Mouse (Mus musculus) erythroblast, embryonic 14.5 days (primary cell): ENCODE results near the gene Trappc13. TPM values are rescaled to one million over a fixed set of nuclear protein-coding genes. Genes with fewer than 3 reads are reported as not detected.

Source experiments
- H3K27me3 ChIP-seq: 2 replicates; pipeline ENCODE4 v1.6.1; 2012; ENCODE audit warnings: inconsistent platforms; ENCODE audit not compliant: control insufficient read depth
- H3K36me3 ChIP-seq: 2 replicates; pipeline ENCODE4 v1.6.1; 2012; ENCODE audit warnings: mild to moderate bottlenecking, inconsistent platforms; ENCODE audit not compliant: control insufficient read depth
- H3K4me1 ChIP-seq: 2 replicates; pipeline ENCODE4 v1.6.1; 2012; ENCODE audit warnings: inconsistent platforms; ENCODE audit not compliant: control insufficient read depth
- H3K4me3 ChIP-seq: replicated peaks from 2 replicates; pipeline ENCODE3; 2012; ENCODE audit warnings: moderate library complexity, mild to moderate bottlenecking, inconsistent platforms
- H3K9me3 ChIP-seq: 2 replicates; pipeline ENCODE4 v1.6.1; 2012; ENCODE audit warnings: low read length, inconsistent platforms, mixed read lengths; ENCODE audit not compliant: control insufficient read depth
- GATA1 ChIP-seq: IDR thresholded peaks from 2 replicates; pipeline ENCODE4 v1.6.1; 2012; ENCODE audit warnings: low read length, inconsistent platforms, mixed read lengths
- TAL1 ChIP-seq: IDR thresholded peaks from 3 replicates; pipeline ENCODE4 v1.6.1; 2012; ENCODE audit warnings: low read length, inconsistent platforms, mixed read lengths
- polyA plus RNA-seq: library from polyadenylated mRNA; stranded (reverse); fragments of >175 nt; gene quantifications from 2 replicates; pipeline ENCODE4 v1.2.3, GENCODE M21; 2012

Trappc13 gene
- polyA plus RNA-seq, 1 experiment: 0.06 TPM

- peaks cover 23% of the 10 kb centered on the region for H3K4me1 ChIP-seq
- H3K36me3 ChIP-seq: peaks cover 54% of the 10 kb centered on the region
- H3K4me3 ChIP-seq: no peak overlapping the region
- H3K27me3 ChIP-seq: no peaks in the 10 kb centered on the region
- H3K9me3 ChIP-seq: no peaks in the 10 kb centered on the region
- no peak for TF ChIP-seq GATA1
- TF ChIP-seq TAL1: no peak
These were observed 6.6 kb downstream of the Trappc13 start for GRCm38 (mm10) chr13:104171711-104172110.

GRCm38 (mm10) chr13:104155686-104156085 lies 22.6 kb downstream of the Trappc13 start:
- no peak for TF ChIP-seq GATA1
- TF ChIP-seq TAL1: no peak
- Histone ChIP-seq H3K9me3 (no peaks in the 10 kb centered on the region), H3K27me3 (no peaks in the 10 kb centered on the region), H3K4me1 (no peaks in the 10 kb centered on the region), H3K4me3 (no peak overlapping the region), H3K36me3 (peaks cover 63% of the 10 kb centered on the region)

- Histone ChIP-seq H3K9me3 (no peaks in the 10 kb centered on the region), H3K36me3 (peaks cover 61% of the 10 kb centered on the region), H3K4me1 (no peaks in the 10 kb centered on the region), H3K27me3 (no peaks in the 10 kb centered on the region), H3K4me3 (no peak overlapping the region)
- no peak for TF ChIP-seq TAL1
- TF ChIP-seq GATA1: no peak
These were observed 23.2 kb downstream of the Trappc13 start for GRCm38 (mm10) chr13:104155106-104155505.

- H3K36me3 ChIP-seq: peaks cover 56% of the 10 kb centered on the region
These were observed 24.1 kb downstream of the Trappc13 start for GRCm38 (mm10) chr13:104154180-104154579.

GRCm38 (mm10) chr13:104145646-104146045 lies 32.6 kb downstream of the Trappc13 start:
- Histone ChIP-seq H3K9me3 (no peaks in the 10 kb centered on the region), H3K36me3 (peaks cover 82% of the 10 kb centered on the region), H3K4me3 (no peak overlapping the region), H3K27me3 (no peaks in the 10 kb centered on the region), H3K4me1 (no peaks in the 10 kb centered on the region; the same call in 1 of the 2 replicates)
- no peak for TF ChIP-seq TAL1
- TF ChIP-seq GATA1: no peak

More at GRCm38 (mm10) chr13:104154180-104154579, 24.1 kb downstream of the Trappc13 start:
- TF ChIP-seq TAL1 (no peak), GATA1 (no peak)
- H3K4me3 ChIP-seq: no peak overlapping the region
- H3K9me3 ChIP-seq: no peaks in the 10 kb centered on the region
- no peaks in the 10 kb centered on the region for H3K27me3 ChIP-seq
- no peaks in the 10 kb centered on the region for H3K4me1 ChIP-seq

- TF ChIP-seq GATA1: no peak
- TF ChIP-seq TAL1: no peak
- H3K36me3 ChIP-seq: peaks cover 86% of the 10 kb centered on the region
These were observed 33.4 kb downstream of the Trappc13 start for GRCm38 (mm10) chr13:104144871-104145270.

GRCm38 (mm10) chr13:104139369-104140209 lies 38.7 kb downstream of the Trappc13 start:
- TF ChIP-seq GATA1: no peak
- TF ChIP-seq TAL1: no peak

More at GRCm38 (mm10) chr13:104144871-104145270, 33.4 kb downstream of the Trappc13 start:
- Histone ChIP-seq H3K4me3 (no peak overlapping the region), H3K27me3 (no peaks in the 10 kb centered on the region), H3K9me3 (no peaks in the 10 kb centered on the region), H3K4me1 (peaks cover 2% of the 10 kb centered on the region)

GRCm38 (mm10) chr13:104134510-104135085 lies 43.7 kb downstream of the Trappc13 start:
- peaks cover under 1% of the 10 kb centered on the region for H3K4me1 ChIP-seq
- no peak overlapping the region for H3K4me3 ChIP-seq
- no peaks in the 10 kb centered on the region; the same call in 1 of the 2 replicates for H3K36me3 ChIP-seq
- no peaks in the 10 kb centered on the region for H3K9me3 ChIP-seq
- no peaks in the 10 kb centered on the region for H3K27me3 ChIP-seq
- TF ChIP-seq TAL1 (no peak), GATA1 (no peak)

More at GRCm38 (mm10) chr13:104139369-104140209, 38.7 kb downstream of the Trappc13 start:
- Histone ChIP-seq H3K4me1 (peaks cover 4% of the 10 kb centered on the region), H3K27me3 (no peaks in the 10 kb centered on the region), H3K9me3 (no peaks in the 10 kb centered on the region), H3K4me3 (peak overlapping the region; percentile 48), H3K36me3 (peaks cover 39% of the 10 kb centered on the region)

- Histone ChIP-seq H3K27me3 (no peaks in the 10 kb centered on the region), H3K36me3 (no peaks in the 10 kb centered on the region), H3K9me3 (no peaks in the 10 kb centered on the region), H3K4me1 (no peaks in the 10 kb centered on the region), H3K4me3 (no peak overlapping the region)
- no peak for TF ChIP-seq GATA1
- TF ChIP-seq TAL1: no peak
These were observed 45.7 kb downstream of the Trappc13 start for GRCm38 (mm10) chr13:104132561-104132960.
